Mouse (Mus musculus): Measurements from ENCODE around the gene Rad51d.

DNA sequence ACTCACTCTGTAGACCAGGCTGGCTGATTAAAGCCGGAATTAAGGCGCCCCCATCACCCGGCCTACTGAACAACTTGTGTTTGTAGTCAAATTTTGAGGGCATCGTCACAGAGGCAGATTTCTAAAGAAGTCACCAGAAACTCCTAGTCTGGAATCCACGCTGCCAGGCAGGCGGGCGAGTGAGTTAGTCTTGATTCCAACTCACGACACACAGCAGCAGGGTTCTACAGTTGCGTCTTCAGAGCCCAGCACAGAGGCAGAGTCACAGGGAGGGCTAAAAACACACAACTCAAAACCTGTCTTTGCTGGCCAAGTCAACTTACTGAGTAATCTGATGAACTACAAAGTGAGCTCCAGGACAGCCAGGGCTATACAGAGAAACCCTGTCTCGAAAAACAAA is 37.9 kb downstream of the Rad51d start:
- no peak for TF ChIP-seq GATA1 (IDR thresholded peaks at IDR 0.05; ENCODE audit: borderline replicate concordance, low read length)
- no peak for TF ChIP-seq FLI1 (IDR thresholded peaks at IDR 0.05; ENCODE audit: low read length)
